Mouse (Mus musculus): Measurements from ENCODE around the gene Lin52.

Gene Lin52

DNA sequence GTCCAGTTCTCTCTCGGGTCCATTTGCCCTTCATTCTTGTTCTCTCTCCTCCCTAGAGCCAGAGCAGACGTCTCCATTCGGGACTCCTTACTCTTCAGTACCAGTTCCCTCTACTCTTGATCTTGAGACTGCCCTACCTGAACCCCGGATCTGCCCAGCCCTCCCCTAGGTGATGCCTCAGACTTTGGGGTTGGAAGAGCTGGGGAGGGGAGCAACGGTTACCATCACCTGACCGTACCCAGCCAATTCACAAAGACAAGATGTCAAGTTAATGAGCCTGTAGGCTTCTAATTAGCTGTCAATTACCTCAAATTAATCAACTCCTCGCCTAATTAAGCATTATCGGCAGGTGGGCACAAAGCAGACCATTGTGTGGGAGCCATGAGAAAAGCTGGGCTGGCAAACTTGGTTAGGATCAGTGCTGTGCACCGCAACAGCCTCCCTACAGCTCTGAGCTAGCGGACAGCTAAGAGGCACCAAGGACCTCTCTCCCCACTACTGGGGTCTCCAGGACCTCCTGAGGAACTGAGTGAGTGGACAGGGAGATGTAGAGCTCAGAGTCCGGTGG is 90.3 kb downstream of the Lin52 start:
- DNase-seq: no peak

- peak; percentile 58 to 64 for DNase-seq
These were observed 94.8 kb downstream of the Lin52 start for GRCm38 (mm10) chr12:84546028-84546427.

- DNase-seq: no peak
These were observed 95.4 kb downstream of the Lin52 start for GRCm38 (mm10) chr12:84546577-84547085.

- DNase-seq: no peak
These were observed 97.0 kb downstream of the Lin52 start for GRCm38 (mm10) chr12:84548251-84548650.

- no peak for DNase-seq
These were observed 104.0 kb downstream of the Lin52 start for GRCm38 (mm10) chr12:84555218-84555617.

DNA sequence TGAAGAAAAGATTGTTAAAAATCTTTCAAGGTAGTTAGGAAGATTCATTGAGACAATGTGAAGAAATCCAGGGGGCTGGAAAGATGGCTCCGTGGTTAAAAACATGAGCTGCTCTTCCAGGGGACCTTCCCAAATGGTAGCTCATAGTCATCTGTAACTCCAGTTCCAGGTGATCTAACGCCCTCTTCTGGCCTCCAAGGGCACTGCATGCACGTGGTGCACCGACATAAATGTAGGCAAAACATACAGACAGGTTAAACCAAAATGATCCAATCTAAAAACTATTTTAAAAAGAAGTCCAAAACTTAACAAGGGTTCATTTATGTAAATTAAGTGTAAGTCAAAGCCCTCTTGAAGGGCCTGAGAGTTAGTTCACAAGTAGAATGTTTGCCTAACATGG is 111.3 kb downstream of the Lin52 start:
- DNase-seq: peak; percentile 20

GRCm38 (mm10) chr12:84567576-84567975 is 116.4 kb downstream of the Lin52 start:
- no peak for DNase-seq

GRCm38 (mm10) chr12:84569336-84569970 is 118.2 kb downstream of the Lin52 start, which contains the start of gene Vsx2:
Gene Vsx2, plus strand, starts transcription at chr12:84569762.
- no peak for DNase-seq

GRCm38 (mm10) chr12:84569976-84570693 is 118.9 kb downstream of the Lin52 start:
- peak in 1 of 2 experiments; percentile 8 for DNase-seq

- DNase-seq: peak; percentile 8 to 16
These were observed 119.6 kb downstream of the Lin52 start for GRCm38 (mm10) chr12:84570694-84571415.

GRCm38 (mm10) chr12:84571466-84572340 is 120.5 kb downstream of the Lin52 start:
- DNase-seq: peak; percentile 13 to 23

DNA sequence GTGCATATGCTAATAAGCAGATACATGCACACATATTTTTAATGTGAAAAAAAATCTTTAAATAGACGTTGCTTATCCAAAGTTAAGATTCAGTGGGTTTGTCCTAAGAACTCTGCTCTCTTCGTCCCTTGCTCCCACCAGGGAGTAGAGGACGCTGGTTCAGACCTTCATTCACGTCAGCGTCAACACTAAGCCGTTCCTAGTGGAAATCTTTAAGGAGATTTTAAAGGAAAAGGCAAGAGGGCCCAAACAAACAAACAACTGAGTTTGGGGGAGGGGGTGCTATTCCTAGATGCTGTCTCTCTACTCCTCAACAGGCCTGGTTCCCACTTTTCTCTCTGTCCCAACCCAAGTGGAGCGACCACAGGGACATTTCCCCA is 121.1 kb downstream of the Lin52 start:
- no peak for DNase-seq

GRCm38 (mm10) chr12:84573094-84573493 is 121.9 kb downstream of the Lin52 start:
- DNase-seq: no peak

- DNase-seq: no peak
These were observed 126.7 kb downstream of the Lin52 start for GRCm38 (mm10) chr12:84577768-84578439.

DNA sequence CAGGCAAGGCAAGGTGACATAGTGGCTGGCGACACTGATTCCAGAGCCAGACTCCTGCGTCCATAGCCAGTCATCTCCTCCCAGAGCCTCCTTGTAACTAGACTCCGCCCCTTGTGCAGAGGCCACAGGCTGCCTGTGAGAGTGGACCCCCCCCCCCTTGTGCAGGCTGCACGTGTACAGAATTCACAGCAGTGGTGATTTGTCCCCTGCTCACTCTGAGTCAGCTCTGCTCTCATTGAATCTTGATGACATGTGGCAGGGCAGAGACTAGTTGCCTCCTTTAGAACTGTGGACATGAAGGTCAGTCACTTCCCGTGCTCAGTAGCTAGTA is 127.2 kb downstream of the Lin52 start:
- no peak for DNase-seq

- no peak for DNase-seq
These were observed 130.1 kb downstream of the Lin52 start for GRCm38 (mm10) chr12:84581285-84581684.

- DNase-seq: peak; percentile 95
These were observed 138.9 kb downstream of the Lin52 start for GRCm38 (mm10) chr12:84589825-84590761.

Measured in B cell, adult 2 months (primary cell).